Mouse (Mus musculus) ES-Bruce4 (cell line): ENCODE measurements around the gene Wdr6. TPM values are rescaled to one million over a fixed set of nuclear protein-coding genes. Genes with fewer than 3 reads are reported as not detected.

Experiments used
- H3K27ac ChIP-seq: 2 replicates; pipeline ENCODE4 v1.5.1; 2012; ENCODE audit warnings: low read length, inconsistent platforms; ENCODE audit not compliant: insufficient read depth
- H3K27me3 ChIP-seq: 2 replicates; pipeline ENCODE4 v1.6.1; 2012; ENCODE audit warnings: mild to moderate bottlenecking, low read length, inconsistent platforms; ENCODE audit not compliant: control insufficient read depth, poor library complexity, insufficient read depth, severe bottlenecking
- H3K36me3 ChIP-seq: 2 replicates; pipeline ENCODE4 v1.6.1; 2012; ENCODE audit warnings: inconsistent platforms, mild to moderate bottlenecking, low read length, moderate library complexity; ENCODE audit not compliant: control insufficient read depth, poor library complexity, insufficient read depth, severe bottlenecking
- H3K4me1 ChIP-seq: one replicate; pipeline ENCODE4 v1.8.1; 2011; ENCODE audit warnings: low read length; ENCODE audit not compliant: control insufficient read depth, insufficient read depth
- H3K4me3 ChIP-seq: 2 replicates; pipeline ENCODE4 v1.5.1; 2011; ENCODE audit warnings: low read depth, mild to moderate bottlenecking, low read length
- H3K9ac ChIP-seq: 2 replicates; pipeline ENCODE4 v1.6.1; 2012; ENCODE audit warnings: low read depth, mild to moderate bottlenecking, inconsistent platforms; ENCODE audit not compliant: poor library complexity, severe bottlenecking
- H3K9me3 ChIP-seq: replicated peaks from 2 replicates; pipeline ENCODE4 v1.6.1; 2012; ENCODE audit warnings: mild to moderate bottlenecking, low read length, inconsistent platforms; ENCODE audit not compliant: control insufficient read depth, poor library complexity, insufficient read depth, severe bottlenecking
- CTCF ChIP-seq: IDR thresholded peaks from one replicate; pipeline ENCODE4 v1.8.1; 2011; ENCODE audit warnings: low read depth, low read length
- EP300 ChIP-seq: IDR thresholded peaks from 2 replicates; pipeline ENCODE4 v1.6.1; 2011; ENCODE audit warnings: low read depth, low read length; ENCODE audit not compliant: insufficient read depth
- POLR2A ChIP-seq: IDR thresholded peaks from one replicate; pipeline ENCODE4 v1.8.1; 2011; ENCODE audit warnings: low read length; ENCODE audit not compliant: insufficient read depth
- polyA plus RNA-seq: library from polyadenylated mRNA; stranded (reverse); fragments of >200 nt; gene quantifications from 2 replicates; pipeline ENCODE4 v1.2.4, GENCODE M21; 2011; ENCODE audit warnings: low read depth; ENCODE audit not compliant: missing spikeins, insufficient read depth, insufficient read length

Gene Wdr6
- polyA plus RNA-seq, 1 experiment: 24.7 TPM

GRCm38 (mm10) chr9:108589229-108589628 lies 10.7 kb upstream of the Wdr6 start:
- TF ChIP-seq CTCF (peak; percentile 21), POLR2A (no peak), EP300 (no peak)

GRCm38 (mm10) chr9:108587571-108588180 lies 9.1 kb upstream of the Wdr6 start:
- Histone ChIP-seq H3K27ac (peak overlapping the region; percentile 53), H3K9ac (no peak overlapping the region), H3K36me3 (no peaks in the 10 kb centered on the region), H3K4me3 (0 out of 2 replicates have a peak overlapping the region, but pooled peaks have one; percentile 11), H3K9me3 (no peaks in the 10 kb centered on the region), H3K4me1 (peaks cover 11% of the 10 kb centered on the region), H3K27me3 (no peaks in the 10 kb centered on the region)
- TF ChIP-seq CTCF (no peak), POLR2A (no peak), EP300 (no peak)

More at GRCm38 (mm10) chr9:108589229-108589628, 10.7 kb upstream of the Wdr6 start:
- no peak overlapping the region for H3K4me3 ChIP-seq
- no peak overlapping the region for H3K9ac ChIP-seq
- H3K27me3 ChIP-seq: no peaks in the 10 kb centered on the region
- no peaks in the 10 kb centered on the region for H3K36me3 ChIP-seq
- peaks cover 11% of the 10 kb centered on the region for H3K4me1 ChIP-seq
- no peaks in the 10 kb centered on the region for H3K9me3 ChIP-seq
- H3K27ac ChIP-seq: no peak overlapping the region

GRCm38 (mm10) chr9:108579344-108579690 lies 778 bp upstream of the Wdr6 start:
- Histone ChIP-seq H3K9ac (peak overlapping the region; percentile 41), H3K4me3 (peak overlapping the region; percentile 84), H3K27me3 (no peaks in the 10 kb centered on the region), H3K27ac (peak overlapping the region; percentile 20; the same call in 1 of the 2 replicates), H3K4me1 (peaks cover 7% of the 10 kb centered on the region), H3K9me3 (no peaks in the 10 kb centered on the region), H3K36me3 (no peaks in the 10 kb centered on the region)
- TF ChIP-seq POLR2A (no peak), EP300 (no peak), CTCF (no peak)

GRCm38 (mm10) chr9:108577934-108578544 lies 500 bp downstream of the Wdr6 start:
- Histone ChIP-seq H3K36me3 (no peaks in the 10 kb centered on the region), H3K9me3 (no peaks in the 10 kb centered on the region), H3K4me1 (peaks cover 15% of the 10 kb centered on the region), H3K27ac (peak overlapping the region; percentile 54), H3K27me3 (no peaks in the 10 kb centered on the region), H3K9ac (peak overlapping the region; percentile 80), H3K4me3 (peak overlapping the region; percentile 93)
- TF ChIP-seq EP300: no peak
- TF ChIP-seq POLR2A: no peak
- TF ChIP-seq CTCF: no peak

- Histone ChIP-seq H3K9me3 (no peaks in the 10 kb centered on the region), H3K27ac (no peak overlapping the region), H3K9ac (no peak overlapping the region), H3K36me3 (peaks cover 8% of the 10 kb centered on the region), H3K4me3 (no peak overlapping the region), H3K4me1 (peaks cover 15% of the 10 kb centered on the region), H3K27me3 (no peaks in the 10 kb centered on the region)
- no peak for TF ChIP-seq EP300
- TF ChIP-seq CTCF: no peak
- TF ChIP-seq POLR2A: no peak
Observed at GRCm38 (mm10) chr9:108577025-108577424, 1.5 kb downstream of the Wdr6 start.
